Mouse (Mus musculus) retina, adult 2 months (tissue): ENCODE data around the gene Olfr1420.
"Not testable (repeated sequence)": the region's sequence is repeated elsewhere in the genome, so short reads cannot be mapped to it uniquely, and the experiment has no call there.

Experiments used
- DNase-seq: peaks from one replicate; pipeline ENCODE4 v3.0.0-alpha.2; 2012; ENCODE audit warnings: low read depth, low spot score

The Olfr1420 gene

GRCm38 (mm10) chr19:11886265-11886664 is at the start of gene Olfr1420:
Gene Olfr1420, plus strand, starts transcription at chr19:11886565.
- DNase-seq = no peak

- DNase-seq = no peak
Measured at GRCm38 (mm10) chr19:11839119-11839518, 47.2 kb upstream of the Olfr1420 start, which contains the start of gene Olfr1417. Gene Olfr1417, minus strand, starts transcription at chr19:11839219.

DNA sequence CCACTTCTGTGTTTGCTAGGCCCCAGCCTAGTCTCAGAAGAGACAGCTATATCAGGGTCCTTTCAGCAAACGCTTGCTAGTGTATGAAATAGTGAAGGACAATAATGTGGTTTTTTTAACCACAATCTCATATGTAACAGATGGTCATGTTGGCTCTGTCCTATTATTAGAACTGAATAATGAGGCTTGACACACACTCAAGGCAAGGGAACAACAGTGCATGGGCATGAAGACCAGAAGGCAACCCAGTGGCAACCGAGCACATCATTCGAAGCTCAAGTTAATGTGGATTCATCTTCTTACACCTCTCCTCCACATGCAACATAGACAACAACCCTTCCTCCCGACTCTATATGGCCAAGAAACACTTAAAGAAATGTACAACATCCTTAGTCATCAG is 40.0 kb upstream of the Olfr1420 start:
- DNase-seq = no peak

DNA sequence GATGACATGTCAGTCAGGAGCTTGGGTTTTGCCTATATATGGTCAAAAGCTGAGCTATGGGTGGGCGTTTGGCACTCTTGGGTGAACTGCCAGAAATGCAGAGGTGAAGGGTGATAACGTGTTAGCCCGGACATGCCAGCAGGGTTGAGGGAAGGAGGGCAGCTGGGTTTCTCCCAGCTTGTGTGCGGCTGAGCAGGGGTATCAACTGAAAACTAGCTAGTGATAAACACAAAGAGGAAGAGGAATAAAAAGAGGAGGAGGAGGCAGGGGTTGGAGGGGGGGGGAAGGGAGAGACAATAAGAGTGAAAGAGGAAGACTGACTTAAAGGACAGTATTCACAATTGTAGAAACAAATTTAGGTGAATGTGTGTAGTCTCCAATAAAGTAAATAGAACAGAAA is 33.7 kb upstream of the Olfr1420 start:
- no peak for DNase-seq

GRCm38 (mm10) chr19:11854821-11855220 is 31.5 kb upstream of the Olfr1420 start:
- no peak for DNase-seq

GRCm38 (mm10) chr19:11856506-11856905 is 29.9 kb upstream of the Olfr1420 start:
- no peak for DNase-seq

GRCm38 (mm10) chr19:11860966-11861365 is 25.4 kb upstream of the Olfr1420 start, which contains the start of gene Olfr1418:
Gene Olfr1418, minus strand, starts transcription at chr19:11861066.
- no peak for DNase-seq

GRCm38 (mm10) chr19:11867837-11868236 is 18.5 kb upstream of the Olfr1420 start:
- no peak for DNase-seq

GRCm38 (mm10) chr19:11875006-11875405 is 11.4 kb upstream of the Olfr1420 start, which contains the start of gene Olfr1419:
Gene Olfr1419, minus strand, starts transcription at chr19:11875106.
- no peak for DNase-seq

GRCm38 (mm10) chr19:11878404-11878803 is 8.0 kb upstream of the Olfr1420 start:
- DNase-seq = not testable (repeated sequence)

DNA sequence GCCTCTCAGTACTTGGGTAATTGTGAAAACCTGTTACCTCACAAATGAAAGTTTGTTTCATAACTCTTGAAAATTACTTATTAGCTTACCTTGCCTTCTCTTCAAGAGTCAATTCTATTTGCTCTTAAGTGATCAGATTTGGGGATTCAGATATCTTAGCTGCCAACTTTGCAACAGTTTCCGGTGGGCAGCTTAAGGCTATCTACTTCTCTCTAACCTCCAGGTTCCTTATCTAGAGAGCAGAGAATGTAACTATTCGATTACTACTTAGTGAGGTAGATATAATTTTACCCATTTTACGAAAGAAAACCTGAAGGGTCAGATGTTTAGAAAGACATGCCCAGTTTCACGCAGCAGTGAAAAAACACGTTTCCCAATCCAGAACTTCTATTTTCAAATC is 24.7 kb downstream of the Olfr1420 start:
- DNase-seq = no peak

DNA sequence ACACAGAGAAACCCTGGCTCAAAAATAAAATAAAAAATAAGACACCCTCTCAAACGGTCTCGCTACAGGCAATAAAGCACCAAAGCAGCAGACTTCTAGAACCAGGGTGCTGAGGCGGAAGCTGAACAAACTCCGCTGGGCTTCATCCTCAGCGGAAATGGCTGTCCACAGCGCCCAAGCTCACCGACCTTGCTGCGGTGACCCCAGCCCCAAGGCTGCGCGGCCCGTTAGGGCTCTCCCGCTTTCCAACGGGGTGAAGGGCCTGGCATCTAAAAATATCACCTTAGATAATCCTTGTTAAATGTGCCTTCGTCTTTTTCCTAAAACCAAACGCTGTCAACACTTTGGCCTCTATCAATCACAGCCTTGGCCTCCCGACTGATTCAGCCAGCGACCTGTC is 25.2 kb downstream of the Olfr1420 start:
- DNase-seq = no peak

GRCm38 (mm10) chr19:11912037-11912532 is 25.7 kb downstream of the Olfr1420 start, which contains the start of gene Patl1:
Gene Patl1, plus strand, starts transcription at chr19:11912399.
- DNase-seq = peak; percentile 89

DNA sequence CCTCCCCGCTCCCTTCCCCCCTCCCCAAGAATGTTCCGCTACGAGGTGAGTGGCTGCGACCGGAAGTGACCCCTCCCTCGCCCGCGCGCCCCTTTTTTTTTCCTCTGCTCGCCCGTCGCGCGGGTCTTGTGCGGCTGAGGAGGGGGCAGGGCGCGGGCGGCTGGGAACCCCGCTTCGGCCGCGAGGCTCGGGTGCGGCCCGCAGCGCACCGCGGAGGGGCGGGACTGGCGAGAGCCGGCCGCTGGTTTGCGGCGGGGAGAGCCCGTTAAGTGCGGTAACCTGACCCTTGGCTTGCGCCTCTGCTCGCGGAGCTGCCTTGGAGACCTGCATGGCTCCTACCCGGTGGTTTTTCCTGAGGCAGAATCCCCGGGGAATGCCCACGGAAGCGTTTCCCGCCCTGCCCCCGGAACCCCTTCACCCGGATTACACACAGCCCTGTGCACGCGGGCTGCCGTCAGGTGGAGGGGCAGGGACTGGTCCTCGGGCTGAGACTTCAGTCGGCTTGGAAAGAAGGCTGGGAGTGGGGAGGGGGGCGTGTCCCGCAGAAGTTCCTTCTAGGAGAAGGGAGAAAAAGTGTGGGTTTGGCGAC is 26.3 kb downstream of the Olfr1420 start:
- DNase-seq = peak; percentile 8

DNA sequence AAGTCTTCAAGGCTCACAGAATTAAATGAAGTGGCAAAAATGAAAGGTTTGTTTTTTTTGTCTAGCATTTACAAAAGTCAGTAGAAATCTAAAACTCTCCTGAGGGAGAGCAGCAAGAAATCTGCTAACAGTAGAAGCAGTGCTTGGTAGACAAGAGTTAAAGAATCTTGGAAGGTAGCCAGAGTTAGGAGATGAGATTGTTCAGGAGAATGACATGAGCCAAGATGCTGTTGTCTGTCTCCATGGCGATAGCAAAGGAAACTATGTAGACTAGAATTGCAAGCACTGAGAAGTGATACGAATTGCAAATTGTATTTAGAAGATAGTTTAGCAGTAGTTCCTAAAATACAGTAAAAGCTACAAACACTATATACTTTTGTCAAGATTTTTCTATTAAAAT is 29.4 kb downstream of the Olfr1420 start:
- no peak for DNase-seq

DNA sequence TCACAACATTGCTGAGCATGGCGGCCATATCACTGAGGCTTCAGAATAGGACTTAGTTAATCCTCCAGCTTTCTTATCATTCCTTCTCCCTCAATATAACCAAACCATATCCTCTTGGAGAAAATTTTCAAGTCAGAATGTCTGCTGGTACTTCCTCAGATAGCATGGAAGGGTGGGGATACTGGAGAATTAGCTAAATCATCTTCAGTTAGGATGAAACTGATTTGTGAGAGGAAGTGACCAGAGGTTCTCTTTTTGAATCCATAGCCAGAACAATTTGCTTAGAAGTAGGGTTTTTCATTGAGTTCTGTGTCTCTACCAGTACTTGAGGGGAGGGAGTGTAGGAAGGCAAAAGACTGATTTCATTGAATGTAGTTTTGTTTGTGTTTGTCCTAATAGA is 35.7 kb downstream of the Olfr1420 start:
- no peak for DNase-seq

DNA sequence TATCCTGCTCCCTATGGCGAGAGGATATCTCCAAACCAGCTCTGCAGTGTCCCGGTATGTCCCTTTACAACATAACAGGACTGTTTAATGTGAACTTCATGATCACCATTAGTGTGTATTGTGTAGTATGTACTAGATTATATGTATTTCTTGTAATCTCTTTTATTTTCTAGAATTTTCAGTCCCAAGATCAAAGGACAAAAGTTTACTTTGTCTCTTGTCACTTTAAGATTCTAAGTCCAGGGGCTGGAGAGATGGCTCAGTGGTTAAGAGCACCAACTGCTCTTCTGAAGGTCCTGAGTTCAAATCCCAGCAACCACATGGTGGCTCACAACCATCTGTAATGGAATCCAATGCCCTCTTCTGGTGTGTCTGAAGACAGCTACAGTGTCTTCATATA is 36.1 kb downstream of the Olfr1420 start:
- DNase-seq = not testable (repeated sequence)

DNA sequence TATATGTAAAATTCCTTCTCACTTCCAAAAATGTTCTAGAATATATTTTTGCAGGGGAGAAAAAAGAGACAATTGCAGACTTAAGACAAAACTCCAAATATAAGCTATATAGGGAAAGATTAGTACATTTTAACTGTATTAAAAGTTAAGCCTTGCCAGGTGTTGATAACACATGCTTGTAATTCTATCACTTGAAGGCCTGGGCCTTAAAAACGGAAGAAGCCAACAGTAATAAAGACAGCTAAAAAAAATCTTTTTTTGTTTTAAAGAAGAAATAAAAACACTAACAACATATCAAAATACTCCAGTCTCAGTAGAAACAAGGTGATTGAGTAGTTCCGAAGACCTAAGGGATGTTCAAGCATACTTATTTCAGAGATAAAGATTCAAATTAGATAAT is 40.0 kb downstream of the Olfr1420 start:
- no peak for DNase-seq

GRCm38 (mm10) chr19:11928025-11928748 is 41.8 kb downstream of the Olfr1420 start:
- no peak for DNase-seq

DNA sequence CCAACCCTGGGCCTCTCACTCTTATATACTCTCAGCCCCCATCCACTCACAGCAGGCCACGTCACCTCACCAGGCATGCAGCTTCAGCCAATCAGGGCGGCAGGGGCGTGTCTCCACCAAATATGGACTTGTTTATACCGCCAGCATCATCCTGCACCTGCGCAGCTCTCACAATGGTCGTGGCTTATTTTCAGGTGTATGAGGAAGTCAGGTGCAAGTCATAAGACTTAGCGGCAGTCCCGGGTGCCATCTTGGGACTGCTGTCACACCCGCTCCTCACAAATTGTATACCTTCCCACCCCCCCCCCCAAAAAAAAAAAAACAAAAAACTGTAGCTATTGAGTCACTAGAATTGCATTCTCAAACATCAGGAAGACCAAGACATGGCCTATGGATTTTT is 60.1 kb downstream of the Olfr1420 start:
- DNase-seq = not testable (repeated sequence)
